Mouse (Mus musculus): ENCODE results near the gene Meox1. TPM values are rescaled to one million over a fixed set of nuclear protein-coding genes. Genes with fewer than 3 reads are reported as not detected.

Meox1 gene
- total RNA-seq, 1 experiment from 2014 or later, result 4.5 TPM

GRCm38 (mm10) chr11:101896546-101897361, 2.6 kb upstream of the Meox1 start:
- DNase-seq, result peak; percentile 44

GRCm38 (mm10) chr11:101893560-101893959, 614 bp downstream of the Meox1 start:
- DNase-seq, result no peak

- no peak for DNase-seq
Measured at GRCm38 (mm10) chr11:101891451-101891850, 2.7 kb downstream of the Meox1 start.

GRCm38 (mm10) chr11:101889781-101890180, 4.4 kb downstream of the Meox1 start:
- no peak for DNase-seq

DNA sequence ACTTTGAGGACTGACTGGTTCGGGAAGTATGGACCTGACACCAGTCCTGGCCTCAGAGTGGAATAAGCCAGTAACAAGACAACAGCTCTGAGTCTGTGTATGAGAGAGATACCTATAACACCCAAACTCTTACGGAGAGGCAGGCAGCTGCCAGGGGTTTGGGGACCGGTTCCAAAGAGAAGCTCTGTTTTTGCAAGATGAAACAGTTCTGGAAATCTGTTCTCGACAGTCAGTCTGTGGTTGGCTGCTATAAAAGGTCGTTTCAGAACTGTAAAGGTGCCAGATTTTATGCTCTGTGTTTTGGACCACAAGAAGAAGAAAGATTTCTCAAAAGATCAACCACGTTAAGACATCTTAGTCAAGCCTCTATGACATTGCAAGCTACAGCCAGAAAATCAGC, 5.4 kb downstream of the Meox1 start:
- DNase-seq, result no peak

DNA sequence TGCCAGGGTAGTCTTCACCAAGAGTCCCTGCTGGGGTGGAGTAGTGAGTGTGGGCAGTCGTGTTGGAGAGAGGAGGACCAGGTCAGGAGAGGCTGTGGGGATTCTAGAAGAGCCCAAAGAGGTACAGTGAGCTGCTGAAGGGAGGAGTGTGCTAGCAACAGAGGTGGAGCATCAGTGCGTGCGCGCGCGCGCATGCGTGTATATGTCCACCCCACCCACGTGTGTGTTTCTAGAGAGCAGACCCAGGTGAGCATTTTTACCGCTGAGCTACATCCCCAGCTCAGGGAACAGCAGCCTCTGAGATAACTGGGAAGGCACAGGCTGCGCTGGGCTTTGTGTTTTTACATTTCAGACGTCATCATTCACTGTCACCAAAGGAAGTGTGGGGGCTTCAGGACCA, 7.7 kb downstream of the Meox1 start:
- no peak for DNase-seq

- no peak for DNase-seq
Measured at GRCm38 (mm10) chr11:101885881-101886319, 8.3 kb downstream of the Meox1 start.

DNA sequence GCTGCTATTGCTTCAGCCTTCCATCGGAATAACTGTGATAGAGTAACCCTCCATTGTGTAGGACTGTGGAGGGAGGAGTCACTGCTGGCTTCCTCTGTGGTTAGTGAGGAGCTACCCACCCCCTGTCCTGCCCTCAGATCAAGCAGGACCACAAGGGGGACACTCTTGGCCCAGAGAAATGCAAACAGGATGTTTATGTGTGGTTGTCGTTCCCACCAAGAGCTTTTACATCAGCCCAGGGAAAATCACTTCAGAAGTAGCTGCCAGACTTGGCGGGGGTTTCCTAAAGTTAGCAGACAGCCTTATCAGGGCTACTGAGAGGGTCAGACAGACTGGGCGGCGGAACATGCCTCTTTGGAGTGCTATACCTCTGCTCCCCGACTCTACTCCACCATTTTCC, 8.9 kb downstream of the Meox1 start:
- DNase-seq, result no peak

DNA sequence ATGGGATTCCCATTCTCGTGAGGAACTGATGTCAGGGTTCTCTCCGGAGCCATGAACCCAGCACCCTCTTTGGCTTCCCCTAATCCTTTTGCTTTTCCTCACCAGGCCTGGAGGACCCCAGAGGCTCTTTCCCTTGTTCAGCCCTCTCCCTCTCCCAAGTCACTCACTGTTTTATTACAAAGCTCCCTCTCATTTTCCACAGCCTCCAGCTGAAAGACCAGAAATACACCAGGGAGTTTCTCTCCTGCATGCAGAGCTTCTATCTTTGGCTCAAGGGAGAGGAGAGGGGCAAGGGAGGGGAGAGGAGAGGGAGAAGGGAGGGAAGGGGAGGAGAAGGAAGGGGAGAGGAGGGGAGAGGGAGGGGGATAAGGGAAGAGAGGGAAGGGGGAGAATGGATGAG, 10.3 kb downstream of the Meox1 start:
- DNase-seq, result no peak

DNA sequence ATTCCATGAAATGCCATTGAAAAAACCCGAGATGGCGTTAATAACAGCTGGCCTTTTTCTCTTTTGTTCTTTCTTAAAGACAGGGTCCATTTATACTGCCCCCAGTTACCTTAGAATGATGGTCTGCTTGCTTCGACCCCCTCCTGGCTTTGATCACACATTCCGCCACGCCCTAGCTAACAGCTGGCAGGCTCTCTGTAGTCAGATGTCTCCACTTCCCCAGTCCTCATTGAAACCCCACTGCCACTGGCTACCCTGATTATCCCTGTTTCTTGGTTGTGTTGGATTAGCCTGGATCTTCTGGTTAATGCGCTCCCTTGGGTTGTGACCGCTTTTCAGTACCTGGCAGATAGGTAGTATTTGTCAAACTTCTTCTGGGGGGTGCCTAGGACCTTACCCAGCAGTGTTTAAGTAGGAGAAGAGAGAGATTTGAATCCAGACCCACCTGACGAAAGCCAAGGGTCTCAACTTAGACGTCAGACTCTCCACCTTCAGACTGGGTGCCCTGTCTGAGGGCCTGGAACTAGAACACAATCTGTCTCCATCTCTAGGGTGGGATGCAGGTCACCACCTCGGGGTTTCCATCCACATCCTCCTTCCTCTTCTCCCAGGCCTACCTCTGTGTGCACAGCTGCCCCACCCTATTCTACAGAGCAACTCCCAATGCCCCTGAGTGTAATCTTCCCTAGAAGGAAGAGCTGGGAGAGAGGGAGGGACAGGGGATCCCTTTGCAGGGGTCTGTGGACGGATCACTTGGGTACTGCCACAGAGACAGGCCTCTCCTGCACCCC, 11.5 kb downstream of the Meox1 start:
- DNase-seq, result no peak

DNA sequence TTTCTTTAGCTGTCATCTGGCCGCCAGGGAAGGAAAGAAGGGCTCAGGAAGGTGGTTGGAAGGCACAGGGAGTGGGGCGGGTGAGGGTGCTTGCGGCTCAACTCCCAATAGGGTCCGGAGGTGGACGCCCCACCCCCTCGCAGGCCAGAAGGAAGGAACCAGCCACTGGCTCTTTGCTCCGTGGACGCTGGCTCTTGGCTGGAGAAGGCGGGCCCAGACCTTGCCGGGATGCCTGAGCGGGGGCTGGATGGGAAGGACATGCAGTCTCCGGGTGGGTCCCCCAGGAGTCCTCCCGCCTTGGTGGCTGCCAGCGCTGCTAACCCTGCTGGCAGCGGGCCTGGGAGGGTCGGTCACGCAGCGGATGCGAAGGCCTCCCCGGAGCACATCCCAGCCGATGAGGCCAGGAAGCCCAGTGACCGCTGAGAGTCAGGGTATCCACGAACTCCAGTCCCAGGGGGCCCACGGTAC, 12.5 kb downstream of the Meox1 start:
- peak; percentile 72 for DNase-seq

- DNase-seq, result no peak
Measured at GRCm38 (mm10) chr11:101881185-101881584, 13.0 kb downstream of the Meox1 start.

DNA sequence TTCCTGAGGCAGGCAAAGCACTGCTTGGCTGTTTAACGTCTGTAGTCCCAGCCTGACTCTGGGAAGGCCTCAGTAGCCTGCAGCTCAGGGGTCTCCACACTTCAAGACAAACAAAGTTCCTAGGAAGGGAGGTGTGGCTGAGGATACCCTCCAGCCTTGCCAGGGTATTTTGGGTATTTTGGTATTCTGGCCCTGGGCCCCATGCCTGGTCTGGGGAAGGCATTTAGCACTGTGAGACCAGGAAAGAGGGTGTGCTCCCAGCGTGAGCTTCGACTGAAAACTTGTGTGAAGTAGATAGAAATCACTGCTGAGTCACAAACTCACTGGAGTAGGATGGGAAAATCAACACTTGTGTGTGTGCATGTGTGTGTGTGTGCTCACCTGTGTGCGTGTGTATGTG, 14.5 kb downstream of the Meox1 start:
- DNase-seq, result no peak

DNA sequence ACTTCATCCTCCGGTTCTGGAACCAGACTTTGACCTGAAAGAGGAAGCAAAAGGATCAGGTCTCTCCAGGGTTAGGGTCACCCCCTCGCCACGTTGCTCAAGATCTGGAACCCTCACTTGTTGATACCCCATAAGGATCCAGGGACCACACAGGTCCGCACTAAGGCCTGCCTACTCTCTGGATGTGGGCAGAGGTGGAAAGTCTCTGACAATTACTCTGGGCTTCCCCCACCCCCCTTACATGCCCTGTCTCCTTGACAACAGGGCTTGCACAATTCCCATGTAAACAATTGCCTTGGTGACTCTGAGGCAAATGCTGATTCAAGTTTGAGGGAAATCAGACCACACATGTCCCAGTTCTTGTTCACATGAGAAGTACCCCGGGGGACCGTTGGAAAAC, 15.5 kb downstream of the Meox1 start:
- no peak for DNase-seq

DNA sequence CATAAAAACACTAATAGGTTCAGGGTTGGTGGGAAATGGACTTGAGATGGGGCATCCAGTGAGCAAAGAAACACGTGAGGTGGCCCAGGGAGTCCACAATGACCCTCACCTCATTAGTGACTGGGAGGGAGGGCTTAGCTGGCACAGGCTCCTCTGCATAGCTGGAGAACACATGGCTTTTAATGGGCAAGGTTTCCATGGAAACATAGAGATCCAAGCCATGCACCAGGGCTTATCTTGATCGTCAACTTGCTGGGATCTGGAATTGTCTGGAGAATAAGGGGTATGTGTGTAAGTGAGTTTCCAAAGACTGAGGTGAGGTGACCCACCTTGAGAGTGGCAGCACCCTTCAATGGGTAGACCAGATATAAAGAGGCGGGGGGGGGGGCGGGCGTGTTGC, 19.2 kb downstream of the Meox1 start:
- no peak for DNase-seq

DNA sequence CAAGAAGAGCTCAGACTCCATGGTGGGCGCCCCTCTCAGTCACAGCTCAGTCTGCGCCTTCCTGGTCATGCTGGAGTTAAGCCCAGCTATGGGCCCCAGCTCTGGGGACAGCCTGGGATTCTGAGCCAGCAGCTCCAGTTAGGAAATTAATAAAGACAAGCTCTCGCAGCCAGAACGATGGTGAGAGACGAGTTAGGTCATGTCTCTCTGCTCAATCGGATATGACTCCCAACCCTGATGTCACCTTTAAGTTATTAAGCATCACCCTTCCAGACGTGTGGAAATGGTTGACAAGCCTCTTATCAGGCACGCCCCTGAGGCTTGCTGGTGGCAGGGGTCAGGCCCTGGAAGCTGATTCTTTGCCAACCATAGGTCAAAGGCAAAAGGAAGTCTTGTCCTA, 20.3 kb downstream of the Meox1 start:
- DNase-seq, result no peak

DNA sequence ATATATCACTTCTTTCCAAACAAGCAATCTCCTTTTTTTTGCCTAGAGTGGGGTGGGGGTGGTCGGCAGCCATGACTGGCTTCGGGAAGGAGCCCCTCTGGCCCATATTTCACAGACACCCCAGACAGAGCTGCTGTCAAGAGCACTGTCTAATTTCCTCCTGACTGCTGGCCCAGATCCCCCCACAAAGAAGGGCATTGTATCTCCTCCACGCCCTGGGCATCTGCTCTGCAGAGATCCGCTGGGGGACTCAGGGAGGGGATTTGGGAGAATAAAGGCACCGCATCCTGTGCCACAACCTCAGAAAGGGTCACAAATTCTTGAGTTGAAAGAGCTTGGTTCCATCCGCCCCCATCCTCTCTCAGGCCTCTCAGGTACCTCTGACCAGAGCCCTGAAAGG, 22.7 kb downstream of the Meox1 start:
- no peak for DNase-seq

GRCm38 (mm10) chr11:101870067-101870765, 24.0 kb downstream of the Meox1 start:
- DNase-seq, result peak; percentile 27

DNA sequence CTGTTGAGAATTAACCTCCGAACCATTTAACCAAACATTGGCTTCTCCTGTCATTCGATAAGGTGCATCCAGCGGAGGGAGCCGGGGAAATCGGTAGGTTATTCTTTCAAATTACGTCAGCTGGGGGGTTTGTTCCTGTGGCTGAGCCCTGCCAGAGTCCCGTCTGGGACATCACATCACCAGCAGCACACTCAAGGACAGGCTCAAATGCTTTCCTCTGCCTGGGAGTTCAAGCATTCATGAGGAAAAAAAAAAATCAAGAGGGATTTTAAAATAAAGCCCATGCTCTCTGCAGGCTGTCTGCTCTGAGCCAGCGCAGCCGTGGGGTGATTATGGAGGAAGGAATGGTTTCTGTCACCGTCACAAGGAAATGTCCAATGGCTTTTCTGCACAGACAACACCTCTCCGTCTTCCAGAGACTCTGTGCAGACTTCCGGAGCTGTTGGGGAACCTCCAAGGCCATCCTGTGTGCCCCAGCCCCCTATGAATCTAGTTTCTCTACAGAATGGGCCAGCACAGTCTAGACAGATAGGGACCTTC, 26.6 kb downstream of the Meox1 start:
- no peak for DNase-seq

GRCm38 (mm10) chr11:101858742-101859141, 35.4 kb downstream of the Meox1 start:
- DNase-seq, result no peak

DNA sequence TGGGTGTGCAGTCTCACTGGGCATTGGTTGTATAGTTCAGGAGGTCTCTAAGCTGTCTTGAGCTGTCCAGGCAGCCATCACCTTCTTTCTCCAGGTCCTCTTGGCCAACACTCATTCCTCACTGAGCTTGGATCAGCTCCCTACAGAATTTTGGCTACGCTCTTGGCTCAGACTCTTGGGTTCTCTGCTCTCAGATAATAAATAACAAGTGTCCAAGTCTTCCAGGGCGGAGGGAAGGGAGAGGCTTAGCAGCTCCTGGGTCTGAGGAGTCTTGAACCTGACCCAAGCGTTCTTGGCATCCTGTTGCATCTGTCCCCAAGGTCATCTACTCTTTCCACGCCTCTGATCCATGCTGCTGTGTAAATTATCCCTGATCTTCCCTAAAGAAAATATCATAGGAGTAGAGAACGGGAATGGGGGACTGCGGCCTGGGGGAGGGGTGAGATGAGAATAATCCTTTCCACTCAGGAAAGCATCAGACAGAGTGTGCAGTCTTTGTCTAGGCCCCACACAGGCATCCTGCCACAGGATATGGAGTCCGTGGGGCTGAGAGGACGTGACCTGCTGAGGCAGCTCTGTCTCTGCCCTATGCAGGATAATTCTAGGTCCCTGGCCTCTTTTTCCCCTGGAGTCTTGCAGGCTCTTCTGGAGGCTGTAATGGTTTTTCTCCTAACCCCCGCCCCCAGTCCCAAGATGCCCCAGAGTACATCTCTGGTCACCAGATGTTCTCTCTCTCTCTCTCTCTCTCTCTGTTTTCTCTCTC, 38.0 kb downstream of the Meox1 start:
- DNase-seq, result no peak

DNA sequence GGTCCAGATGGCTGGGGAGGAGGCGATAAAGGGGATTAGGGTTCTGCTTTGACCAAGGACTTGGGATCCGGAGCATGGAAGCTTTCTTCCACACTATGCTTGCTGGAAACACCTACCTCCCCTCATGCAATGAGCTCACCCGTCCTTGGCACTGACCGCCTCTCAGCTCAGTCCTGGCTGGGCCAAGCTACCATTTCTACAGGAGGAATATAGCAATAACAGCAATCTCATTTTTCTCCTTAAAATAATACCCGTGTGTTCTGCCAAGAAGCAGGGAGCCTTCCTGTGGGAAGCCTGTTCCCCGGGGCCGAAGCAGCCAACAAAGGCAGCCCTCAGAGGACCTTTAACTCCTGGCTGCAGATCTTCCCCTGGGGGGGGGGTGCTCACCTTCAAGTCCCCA, 43.1 kb downstream of the Meox1 start:
- DNase-seq, result peak; percentile 52

Data from adrenal gland, postnatal 25 days (tissue).